Mouse (Mus musculus): ENCODE results near the gene Fam24a. TPM values are rescaled to one million over a fixed set of nuclear protein-coding genes. Genes with fewer than 3 reads are reported as not detected.

Gene Fam24a
- polyA plus RNA-seq, 1 experiment from 2014 or later, result 0.42 TPM

DNA sequence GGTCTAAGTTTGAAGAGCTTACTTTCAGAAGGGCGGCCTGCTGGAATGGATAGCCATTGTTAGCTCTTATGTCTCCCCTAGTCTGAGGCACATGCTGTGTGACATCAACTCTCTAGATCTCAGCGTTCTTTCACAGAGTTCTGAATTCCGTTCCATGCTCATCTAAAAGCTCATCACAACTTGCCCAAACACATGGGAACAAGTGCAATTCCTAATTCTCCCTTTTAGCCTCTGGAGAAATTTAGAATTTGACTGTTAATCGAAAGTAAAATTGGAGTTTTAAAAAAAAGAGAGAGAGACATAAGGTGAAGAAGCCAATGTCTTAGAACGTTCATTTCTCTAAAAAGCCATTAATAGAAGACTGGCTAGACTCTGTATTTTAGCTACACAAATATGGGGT, 4.2 kb upstream of the Fam24a start, which contains the start of gene Fam24b:
Gene Fam24b (minus strand): TSS at position 101 of the 400 bp plus-strand sequence.
- H3K4me1 ChIP-seq (ENCODE audit: control insufficient read depth, insufficient read depth, low read length), result no peaks in the 10 kb centered on the region
- H3K9ac ChIP-seq (replicated peaks; ENCODE audit: low read length), result no peak within 1 kb of the TSS
- no peak within 1 kb of the TSS for H3K4me3 ChIP-seq (replicated peaks; ENCODE audit: low read depth, low read length)
- H3K4me2 ChIP-seq (ENCODE audit: low read length), result no peak within 1 kb of the TSS
- WGBS, result 90% methylated on average over 5 of the region's 5 CpGs
- H3K9me3 ChIP-seq (ENCODE audit: control insufficient read depth, low read length), result no peaks in the 10 kb centered on the region
- no peak for ATAC-seq (ENCODE audit: low FRiP score, low TSS enrichment)
- H3K27me3 ChIP-seq (ENCODE audit: control insufficient read depth, insufficient read depth, low read length), result no peaks in the 10 kb centered on the region
- no peaks in the 10 kb centered on the region for H3K36me3 ChIP-seq (ENCODE audit: control insufficient read depth, insufficient read depth, low read length)
- H3K27ac ChIP-seq (replicated peaks; ENCODE audit: low read depth, low read length), result no peak within 1 kb of the TSS
- no peak for DNase-seq

DNA sequence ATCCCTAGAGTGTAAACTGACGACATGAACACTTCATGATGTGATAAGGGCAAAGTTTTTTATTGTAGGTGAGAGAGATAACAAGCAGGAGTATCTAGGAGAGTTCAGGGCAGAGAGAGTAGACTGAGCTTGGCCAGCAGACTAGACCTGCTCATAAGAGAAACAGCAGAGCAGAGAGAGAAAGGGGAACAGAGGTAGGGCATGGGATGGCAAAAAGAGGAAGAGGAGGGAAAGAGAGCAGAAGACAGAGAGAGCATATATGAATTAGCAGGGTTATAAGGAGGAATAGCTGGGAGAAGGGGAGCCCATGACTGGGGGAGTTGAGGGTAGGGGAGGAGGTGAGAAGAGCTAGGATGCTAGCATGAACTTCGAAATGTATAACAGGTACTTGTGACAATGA, 2.0 kb upstream of the Fam24a start:
- Histone ChIP-seq H3K9me3 (ENCODE audit: control insufficient read depth, low read length) (no peaks in the 10 kb centered on the region), H3K9ac (replicated peaks; ENCODE audit: low read length) (no peak overlapping the region), H3K4me2 (ENCODE audit: low read length) (no peak overlapping the region), H3K36me3 (ENCODE audit: control insufficient read depth, insufficient read depth, low read length) (no peaks in the 10 kb centered on the region), H3K4me1 (ENCODE audit: control insufficient read depth, insufficient read depth, low read length) (no peaks in the 10 kb centered on the region), H3K27ac (replicated peaks; ENCODE audit: low read depth, low read length) (no peak overlapping the region), H3K4me3 (replicated peaks; ENCODE audit: low read depth, low read length) (no peak overlapping the region), H3K27me3 (ENCODE audit: control insufficient read depth, insufficient read depth, low read length) (no peaks in the 10 kb centered on the region)
- ATAC-seq (ENCODE audit: low FRiP score, low TSS enrichment) (no peak), DNase-seq (no peak)
- 81% methylated on average over 2 of the region's 2 CpGs for WGBS

DNA sequence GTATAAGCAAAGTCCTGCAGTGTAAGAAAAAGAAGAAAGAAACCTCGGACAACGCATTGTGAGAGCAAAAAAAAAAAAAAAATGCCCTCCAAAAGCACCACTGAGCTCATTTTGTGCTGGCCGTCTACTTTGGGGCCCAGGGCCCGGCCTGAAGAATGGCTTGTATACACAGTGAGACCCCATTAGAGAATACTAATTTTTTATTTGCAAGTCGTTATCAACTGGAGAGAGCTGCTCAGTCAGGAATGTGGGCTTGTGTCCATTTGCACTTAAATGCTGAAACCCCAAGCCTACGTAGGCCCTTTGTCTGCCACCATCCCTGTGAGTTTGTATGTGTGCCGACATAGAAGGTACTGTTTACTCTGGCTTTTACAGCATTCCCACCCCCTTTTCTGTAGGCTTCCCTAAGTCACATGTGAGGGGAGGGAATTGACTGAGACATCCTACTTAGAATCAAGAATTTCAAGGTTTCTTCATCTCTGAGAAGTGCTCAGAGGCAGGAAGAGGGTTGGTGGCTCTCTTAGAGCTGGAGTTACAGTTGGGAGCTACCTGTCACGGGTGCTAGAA, 3.9 kb downstream of the Fam24a start:
- peaks cover 28% of the 10 kb centered on the region for H3K36me3 ChIP-seq (ENCODE audit: control insufficient read depth, insufficient read depth, low read length)
- peaks cover 3% of the 10 kb centered on the region; the same call in 1 of the 2 replicates for H3K4me1 ChIP-seq (ENCODE audit: control insufficient read depth, insufficient read depth, low read length)
- no peaks in the 10 kb centered on the region for H3K27me3 ChIP-seq (ENCODE audit: control insufficient read depth, insufficient read depth, low read length)
- ATAC-seq (ENCODE audit: low FRiP score, low TSS enrichment), result no peak
- DNase-seq, result peak; percentile 33
- no peak overlapping the region for H3K4me3 ChIP-seq (replicated peaks; ENCODE audit: low read depth, low read length)
- H3K4me2 ChIP-seq (ENCODE audit: low read length), result no peak overlapping the region
- no peak overlapping the region for H3K9ac ChIP-seq (replicated peaks; ENCODE audit: low read length)
- WGBS, result 42% methylated on average over 8 of the region's 8 CpGs
- no peak overlapping the region for H3K27ac ChIP-seq (replicated peaks; ENCODE audit: low read depth, low read length)
- H3K9me3 ChIP-seq (ENCODE audit: control insufficient read depth, low read length), result no peaks in the 10 kb centered on the region

DNA sequence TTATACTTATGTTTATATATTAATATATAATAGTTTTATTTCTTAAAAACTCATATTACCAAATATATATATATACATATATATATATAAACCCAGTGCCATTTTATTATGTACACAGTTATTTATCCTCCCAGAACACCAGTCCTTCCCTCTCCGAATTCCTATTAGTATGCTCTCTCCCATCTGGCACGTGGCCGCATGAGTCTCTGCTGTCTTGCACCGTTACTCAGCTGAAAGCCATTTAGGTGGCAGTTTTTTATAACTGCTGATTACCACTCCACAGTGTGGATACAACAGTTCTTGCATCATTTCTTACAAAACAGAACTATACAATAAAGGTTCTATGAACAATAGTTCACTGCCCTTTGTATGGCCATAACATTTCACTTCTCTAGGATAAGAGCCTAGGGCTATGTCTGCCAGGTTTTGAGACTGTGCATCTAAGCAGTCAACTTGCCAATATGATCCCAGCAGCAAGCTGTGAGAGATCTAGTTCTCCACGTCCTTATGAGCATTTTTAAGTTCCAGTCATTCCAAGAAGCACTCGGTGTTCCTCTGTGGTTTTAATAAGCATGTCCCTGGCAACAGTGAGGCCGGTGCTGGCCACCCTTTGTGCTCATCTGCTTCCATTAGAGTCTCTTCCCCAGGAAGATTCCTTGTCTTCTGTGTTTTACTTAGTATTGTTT, 12.3 kb downstream of the Fam24a start:
- no peaks in the 10 kb centered on the region for H3K9me3 ChIP-seq (ENCODE audit: control insufficient read depth, low read length)
- DNase-seq, result no peak
- no peak overlapping the region for H3K27ac ChIP-seq (replicated peaks; ENCODE audit: low read depth, low read length)
- H3K4me2 ChIP-seq (ENCODE audit: low read length), result no peak overlapping the region
- WGBS, result 72% methylated on average over 7 of the region's 7 CpGs
- no peak overlapping the region for H3K4me3 ChIP-seq (replicated peaks; ENCODE audit: low read depth, low read length)
- H3K4me1 ChIP-seq (ENCODE audit: control insufficient read depth, insufficient read depth, low read length), result no peaks in the 10 kb centered on the region
- no peak overlapping the region for H3K9ac ChIP-seq (replicated peaks; ENCODE audit: low read length)
- H3K27me3 ChIP-seq (ENCODE audit: control insufficient read depth, insufficient read depth, low read length), result no peaks in the 10 kb centered on the region
- ATAC-seq (ENCODE audit: low FRiP score, low TSS enrichment), result no peak
- peaks cover 53% of the 10 kb centered on the region for H3K36me3 ChIP-seq (ENCODE audit: control insufficient read depth, insufficient read depth, low read length)

DNA sequence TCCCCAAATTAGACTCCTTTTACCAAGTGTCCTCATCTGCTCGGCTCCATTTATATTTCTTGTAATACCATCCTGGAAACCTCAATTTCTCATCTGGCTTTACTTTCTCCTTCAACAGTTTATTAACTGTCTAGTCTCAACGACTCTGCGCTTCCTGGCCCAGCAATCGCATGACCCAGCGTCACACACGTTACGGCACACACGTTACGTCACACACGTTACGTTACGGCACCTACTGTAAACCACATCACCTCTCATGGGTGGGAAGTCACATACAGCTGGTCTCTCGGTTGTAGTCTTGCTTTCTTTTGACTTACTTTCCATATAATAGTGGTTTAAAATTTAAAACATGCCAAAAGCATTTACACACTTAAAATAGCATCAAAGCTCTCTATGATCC, 22.4 kb downstream of the Fam24a start:
- no peaks in the 10 kb centered on the region for H3K9me3 ChIP-seq (ENCODE audit: control insufficient read depth, low read length)
- no peaks in the 10 kb centered on the region for H3K27me3 ChIP-seq (ENCODE audit: control insufficient read depth, insufficient read depth, low read length)
- peaks cover 50% of the 10 kb centered on the region for H3K36me3 ChIP-seq (ENCODE audit: control insufficient read depth, insufficient read depth, low read length)
- H3K4me1 ChIP-seq (ENCODE audit: control insufficient read depth, insufficient read depth, low read length), result peaks cover 2% of the 10 kb centered on the region
- H3K27ac ChIP-seq (replicated peaks; ENCODE audit: low read depth, low read length), result no peak overlapping the region
- no peak for DNase-seq
- H3K4me3 ChIP-seq (replicated peaks; ENCODE audit: low read depth, low read length), result no peak overlapping the region
- no peak overlapping the region for H3K4me2 ChIP-seq (ENCODE audit: low read length)
- no peak for ATAC-seq (ENCODE audit: low FRiP score, low TSS enrichment)
- 98% methylated on average over 13 of the region's 13 CpGs for WGBS
- H3K9ac ChIP-seq (replicated peaks; ENCODE audit: low read length), result no peak overlapping the region

DNA sequence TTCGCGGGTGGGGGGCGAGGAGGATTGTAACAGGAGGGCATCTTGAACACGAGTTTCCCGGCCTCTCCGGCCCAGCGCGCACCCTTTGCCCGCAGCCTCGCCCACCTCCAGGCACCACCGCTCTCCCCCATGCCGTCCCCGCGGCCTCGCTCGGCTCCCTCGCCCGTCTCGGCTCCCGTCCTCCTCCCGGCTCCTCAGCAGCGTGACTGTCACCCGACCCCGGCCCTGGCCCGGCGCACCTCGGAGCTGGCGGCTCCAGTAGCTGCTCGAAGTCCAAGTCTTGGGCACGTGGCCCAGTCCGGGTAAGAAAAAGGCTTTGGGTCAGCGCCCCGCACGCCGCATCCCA, 28.6 kb downstream of the Fam24a start:
- DNase-seq (no peak), ATAC-seq (ENCODE audit: low FRiP score, low TSS enrichment) (peak; percentile 84)
- Histone ChIP-seq H3K4me1 (ENCODE audit: control insufficient read depth, insufficient read depth, low read length) (peaks cover 14% of the 10 kb centered on the region), H3K36me3 (ENCODE audit: control insufficient read depth, insufficient read depth, low read length) (peaks cover 20% of the 10 kb centered on the region), H3K9ac (replicated peaks; ENCODE audit: low read length) (peak overlapping the region; percentile 81), H3K9me3 (ENCODE audit: control insufficient read depth, low read length) (no peaks in the 10 kb centered on the region), H3K27me3 (ENCODE audit: control insufficient read depth, insufficient read depth, low read length) (no peaks in the 10 kb centered on the region), H3K27ac (replicated peaks; ENCODE audit: low read depth, low read length) (peak overlapping the region; percentile 86), H3K4me3 (replicated peaks; ENCODE audit: low read depth, low read length) (peak overlapping the region; percentile 82), H3K4me2 (ENCODE audit: low read length) (peak overlapping the region; percentile 89)
- under 1% methylated on average over 35 of the region's 35 CpGs for WGBS

DNA sequence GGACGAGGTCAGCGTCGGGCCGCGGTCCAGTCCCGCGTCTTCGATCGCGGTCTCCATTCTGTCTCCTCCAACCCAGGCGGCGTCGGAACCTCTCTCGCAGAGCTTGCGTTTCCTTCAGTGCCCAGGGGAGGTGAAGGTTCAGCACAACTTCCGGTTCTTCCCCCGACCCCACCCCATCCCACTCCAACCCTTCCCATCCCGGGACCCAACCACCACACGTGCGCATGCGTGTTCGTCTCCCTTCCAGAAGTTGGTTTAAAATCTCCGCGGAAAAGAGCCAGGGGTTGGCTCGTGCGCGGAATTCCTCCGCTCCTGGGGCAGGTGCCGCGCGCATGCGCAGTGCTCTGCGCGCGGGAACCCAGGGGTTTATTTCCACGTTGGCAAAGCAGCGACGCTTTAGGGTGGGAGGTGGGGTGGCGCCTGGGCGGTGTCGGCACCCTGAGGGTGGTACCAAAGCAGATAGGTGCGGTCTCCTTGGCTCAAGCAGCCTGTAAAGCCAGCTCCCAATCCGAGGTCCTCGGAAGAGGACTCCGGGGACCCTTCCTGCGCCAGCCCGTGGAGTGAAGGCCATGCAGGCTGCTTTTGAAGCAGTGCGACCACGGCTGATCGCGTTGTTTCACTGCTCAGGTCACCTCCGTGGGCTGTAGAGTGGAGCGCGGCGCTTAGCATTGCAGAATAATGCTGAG, 29.1 kb downstream of the Fam24a start, which contains the start of gene 2310057M21Rik:
Gene 2310057M21Rik (minus strand): TSS at position 145 of the 686 bp plus-strand sequence.
- DNase-seq, result peak; percentile 99
- Histone ChIP-seq H3K4me3 (replicated peaks; ENCODE audit: low read depth, low read length) (peak within 1 kb of the TSS; percentile 82), H3K9ac (replicated peaks; ENCODE audit: low read length) (peak within 1 kb of the TSS; percentile 81), H3K9me3 (ENCODE audit: control insufficient read depth, low read length) (no peaks in the 10 kb centered on the region), H3K27me3 (ENCODE audit: control insufficient read depth, insufficient read depth, low read length) (no peaks in the 10 kb centered on the region), H3K4me1 (ENCODE audit: control insufficient read depth, insufficient read depth, low read length) (peaks cover 14% of the 10 kb centered on the region), H3K27ac (replicated peaks; ENCODE audit: low read depth, low read length) (peak within 1 kb of the TSS; percentile 86), H3K36me3 (ENCODE audit: control insufficient read depth, insufficient read depth, low read length) (peaks cover 15% of the 10 kb centered on the region), H3K4me2 (ENCODE audit: low read length) (peak within 1 kb of the TSS; percentile 89)
- WGBS, result under 1% methylated on average over 55 of the region's 55 CpGs
- peak; percentile 96 for ATAC-seq (ENCODE audit: low FRiP score, low TSS enrichment)

DNA sequence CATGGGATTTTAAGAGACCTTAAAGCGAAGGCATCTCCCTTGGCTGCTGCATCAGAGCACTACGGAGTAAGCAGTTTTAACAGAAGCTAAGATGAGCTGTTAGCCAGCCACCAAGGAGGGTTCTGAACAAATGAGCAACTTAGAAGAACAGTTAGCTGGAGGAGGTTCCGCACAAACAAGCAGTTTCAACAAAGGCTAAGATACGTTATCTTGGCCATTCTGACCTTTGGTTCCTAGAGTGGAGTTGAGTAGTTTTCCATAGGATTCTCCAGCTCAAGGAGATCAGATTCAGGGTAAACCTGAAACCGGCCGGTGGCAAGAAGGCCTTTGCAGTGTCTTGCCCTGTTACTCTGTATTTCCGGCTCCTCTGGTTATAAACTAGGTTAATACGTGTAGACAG, 30.5 kb downstream of the Fam24a start:
- no peak for DNase-seq
- Histone ChIP-seq H3K9ac (replicated peaks; ENCODE audit: low read length) (no peak overlapping the region), H3K4me2 (ENCODE audit: low read length) (no peak overlapping the region), H3K9me3 (ENCODE audit: control insufficient read depth, low read length) (no peaks in the 10 kb centered on the region), H3K36me3 (ENCODE audit: control insufficient read depth, insufficient read depth, low read length) (peaks cover 2% of the 10 kb centered on the region; the same call in 1 of the 2 replicates), H3K4me1 (ENCODE audit: control insufficient read depth, insufficient read depth, low read length) (peaks cover 14% of the 10 kb centered on the region), H3K27me3 (ENCODE audit: control insufficient read depth, insufficient read depth, low read length) (no peaks in the 10 kb centered on the region), H3K27ac (replicated peaks; ENCODE audit: low read depth, low read length) (no peak overlapping the region), H3K4me3 (replicated peaks; ENCODE audit: low read depth, low read length) (no peak overlapping the region)
- WGBS, result 95% methylated on average over 8 of the region's 8 CpGs
- ATAC-seq (ENCODE audit: low FRiP score, low TSS enrichment), result no peak
